Mouse (Mus musculus) layer of hippocampus, postnatal 25 days (tissue): ENCODE measurements around the gene Gbp2. TPM values are rescaled to one million over a fixed set of nuclear protein-coding genes. Genes with fewer than 3 reads are reported as not detected.
A peak's percentile ranks its signal among the peaks of the same experiment; 100 is the strongest.
"Not testable (repeated sequence)": the region's sequence is repeated elsewhere in the genome, so short reads cannot be mapped to it uniquely, and the experiment has no call there.

Experiments used
- DNase-seq, 2 experiments: peaks; one replicate each; pipeline ENCODE4 v3.0.0; 2022; ENCODE audit warnings: mixed read lengths in 2 of 2, low spot score in 1 of 2; ENCODE audit errors: extremely low spot score in 1 of 2
- total RNA-seq, 2 experiments: library from RNA; stranded (reverse); gene quantifications; 2 replicates each; pipeline ENCODE4 v1.2.3; 2021

Gbp2 gene
- 1 to 10 TPM; 1.3 to 1.5 TPM for total RNA-seq

GRCm38 (mm10) chr3:142620111-142620955 is at the start of gene Gbp2:
TSS of gene Gbp2 (plus strand) at chr3:142620602.
- no peak for DNase-seq

DNA sequence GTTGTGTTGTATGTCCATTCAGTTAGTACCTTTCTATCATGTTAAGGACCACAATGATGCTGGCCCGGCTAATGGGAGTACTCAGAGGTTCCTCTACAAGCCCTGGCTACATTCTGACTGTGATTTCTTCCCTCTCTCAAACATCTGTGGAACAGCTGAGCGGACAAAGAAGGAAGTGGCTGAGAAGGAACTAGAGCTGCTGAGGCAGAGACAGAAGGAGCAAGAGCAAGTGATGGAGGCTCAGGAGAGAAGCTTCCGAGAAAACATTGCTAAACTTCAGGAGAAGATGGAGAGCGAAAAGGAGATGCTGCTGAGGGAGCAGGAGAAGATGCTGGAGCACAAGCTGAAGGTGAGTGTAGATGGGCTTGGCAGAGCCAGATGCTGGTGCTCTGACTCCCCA is 49.7 kb upstream of the Gbp2 start:
- no peak for DNase-seq

DNA sequence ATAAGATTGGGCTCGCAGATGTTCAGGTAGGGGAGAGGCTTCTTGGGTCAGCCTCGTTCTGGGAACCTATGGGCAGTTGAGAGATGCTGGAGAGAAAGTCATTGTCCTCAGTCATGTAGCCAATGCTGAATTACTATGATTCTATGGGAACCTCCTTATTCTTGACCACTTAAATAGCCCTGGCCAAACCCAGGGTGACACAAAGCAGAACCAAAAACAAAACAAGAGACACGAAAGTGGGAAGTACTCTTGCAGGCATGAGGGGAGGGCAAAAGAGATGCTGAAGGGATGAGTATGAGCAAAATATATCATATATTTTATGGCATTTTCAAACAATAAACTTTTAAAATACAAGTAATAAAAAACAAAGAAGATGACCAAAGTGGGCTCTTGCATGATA is 43.3 kb upstream of the Gbp2 start:
- DNase-seq = no peak

DNA sequence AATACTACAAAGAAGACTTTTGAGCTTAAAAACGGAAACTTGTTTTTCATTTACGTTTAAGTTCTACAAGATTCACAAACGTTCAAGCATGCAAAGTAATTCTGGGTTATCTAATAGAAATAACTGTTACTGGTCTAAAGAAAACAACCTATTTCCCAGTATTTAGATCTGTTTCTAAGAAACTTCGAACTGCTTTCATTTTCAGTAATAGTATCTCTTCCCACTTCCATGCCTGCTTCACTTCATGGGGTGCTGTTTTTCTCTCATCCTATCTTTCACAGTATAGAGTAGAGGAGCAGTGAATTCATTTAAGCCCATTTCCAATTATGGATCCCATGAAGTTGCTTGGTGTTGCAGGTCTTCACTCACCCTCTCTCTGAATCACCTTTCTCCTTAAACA is 42.1 kb upstream of the Gbp2 start:
- DNase-seq = no peak

DNA sequence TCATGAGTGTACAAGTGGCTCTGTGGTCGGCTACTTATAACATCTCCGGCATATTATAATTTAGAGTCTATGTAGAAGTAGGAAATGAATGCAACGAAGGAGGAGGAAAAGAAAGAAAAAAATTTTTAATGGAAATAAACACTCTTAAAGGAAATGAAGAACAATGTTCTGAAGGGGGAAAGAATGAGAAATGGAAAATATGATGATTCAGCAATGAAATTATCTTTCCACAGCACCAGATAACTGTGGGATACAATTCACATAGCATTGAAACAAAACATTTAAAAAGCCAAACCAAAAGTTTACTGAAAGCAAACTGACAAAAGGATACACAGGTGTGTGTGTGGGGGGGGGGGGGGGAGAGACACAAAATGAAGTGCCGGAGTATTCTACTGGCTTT is 37.3 kb upstream of the Gbp2 start:
- DNase-seq = no peak

DNA sequence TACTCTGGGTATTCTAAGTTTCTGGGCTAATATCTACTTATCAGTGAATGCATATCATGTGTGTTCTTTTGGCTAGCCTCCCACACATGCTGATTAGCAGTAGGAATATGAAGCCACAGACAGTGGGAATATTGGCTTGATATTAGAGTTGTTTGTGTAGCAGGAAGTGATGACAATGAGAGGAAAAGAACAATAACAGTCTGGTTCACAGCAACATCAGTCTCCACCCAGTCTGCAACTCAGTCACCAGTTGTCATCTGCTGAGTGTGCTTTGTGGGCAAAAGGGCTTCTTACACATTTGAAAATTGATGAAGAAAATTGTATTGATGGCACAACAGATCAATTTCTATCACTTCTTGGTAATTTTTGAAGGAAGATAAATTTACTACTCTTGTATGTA is 33.0 kb upstream of the Gbp2 start:
- DNase-seq = no peak

DNA sequence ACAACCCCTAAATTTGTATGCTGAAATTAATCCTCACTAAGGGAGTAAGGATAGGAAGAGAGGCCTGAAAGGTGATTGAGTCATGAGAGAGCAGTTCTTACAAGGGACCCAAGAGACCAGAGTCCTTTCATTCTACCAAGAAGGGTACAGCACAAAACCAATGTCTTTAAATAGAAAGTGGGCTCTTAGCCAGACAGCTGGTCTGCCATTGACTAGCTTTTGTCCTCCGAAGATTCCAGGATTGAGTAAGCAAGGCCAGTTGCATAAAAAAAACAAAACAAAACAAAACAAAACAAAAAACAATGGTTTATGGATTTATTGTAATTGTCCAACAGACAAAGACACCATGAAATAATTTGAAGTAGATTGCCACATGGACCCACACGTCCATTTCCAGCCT is 31.5 kb upstream of the Gbp2 start:
- no peak for DNase-seq

- DNase-seq = no peak
These were observed 29.9 kb upstream of the Gbp2 start for GRCm38 (mm10) chr3:142590431-142591067.

GRCm38 (mm10) chr3:142594547-142594946 is 25.9 kb upstream of the Gbp2 start, which contains the start of gene Gbp2b:
TSS of gene Gbp2b (plus strand) at chr3:142594847.
- no peak for DNase-seq

- DNase-seq = no peak
These were observed 22.5 kb upstream of the Gbp2 start for GRCm38 (mm10) chr3:142597923-142598322.

DNA sequence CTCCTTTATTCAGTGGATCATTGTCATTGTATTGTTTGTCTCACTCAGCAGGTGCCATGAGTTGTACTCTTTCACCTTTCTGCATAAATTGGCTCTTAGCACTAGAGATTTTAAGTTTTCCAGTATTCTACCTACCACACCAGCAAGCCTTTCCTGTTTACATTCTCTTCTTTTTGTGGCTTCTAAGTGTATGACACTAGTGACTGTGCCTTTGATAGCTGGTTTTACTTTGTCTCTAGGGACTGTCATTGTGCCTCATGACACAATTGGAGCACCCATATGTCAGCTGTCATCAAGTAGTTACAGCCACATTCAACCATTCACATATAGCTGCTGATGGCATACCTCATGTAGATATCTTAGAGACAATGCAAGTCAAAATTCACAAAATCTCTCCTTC is 18.7 kb upstream of the Gbp2 start:
- no peak for DNase-seq

- DNase-seq = no peak
These were observed 1.7 kb upstream of the Gbp2 start for GRCm38 (mm10) chr3:142618658-142619057.

GRCm38 (mm10) chr3:142619606-142620005 is 796 bp upstream of the Gbp2 start:
- no peak for DNase-seq

- no peak for DNase-seq
These were observed 657 bp downstream of the Gbp2 start for GRCm38 (mm10) chr3:142620956-142621562.

- DNase-seq = no peak
These were observed 10.0 kb downstream of the Gbp2 start for GRCm38 (mm10) chr3:142630385-142630784.

DNA sequence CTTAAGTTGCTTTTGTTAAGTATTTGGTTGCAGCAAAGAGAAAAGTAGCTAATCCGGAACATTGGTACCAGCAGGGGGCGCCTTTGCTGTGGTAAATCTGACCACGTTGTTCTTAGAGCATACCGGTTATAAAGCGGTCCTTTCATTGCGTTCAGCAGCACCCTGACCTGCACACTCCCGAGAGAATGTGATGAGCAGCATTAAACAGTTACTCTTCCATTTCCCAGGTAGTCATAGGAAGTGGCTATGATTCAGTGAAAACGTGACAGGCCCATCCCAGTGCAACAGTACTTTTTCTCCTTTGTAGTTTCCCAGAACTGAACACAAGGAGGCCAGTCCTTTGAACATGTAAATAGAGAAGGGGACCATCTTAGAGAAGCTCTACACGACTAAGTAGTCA is 19.8 kb downstream of the Gbp2 start:
- DNase-seq = peak; percentile 11 to 76

GRCm38 (mm10) chr3:142645949-142646348 is 25.5 kb downstream of the Gbp2 start:
- peak; percentile 44 to 88 for DNase-seq

- not testable (repeated sequence) for DNase-seq
These were observed 27.4 kb downstream of the Gbp2 start for GRCm38 (mm10) chr3:142647836-142648235.

DNA sequence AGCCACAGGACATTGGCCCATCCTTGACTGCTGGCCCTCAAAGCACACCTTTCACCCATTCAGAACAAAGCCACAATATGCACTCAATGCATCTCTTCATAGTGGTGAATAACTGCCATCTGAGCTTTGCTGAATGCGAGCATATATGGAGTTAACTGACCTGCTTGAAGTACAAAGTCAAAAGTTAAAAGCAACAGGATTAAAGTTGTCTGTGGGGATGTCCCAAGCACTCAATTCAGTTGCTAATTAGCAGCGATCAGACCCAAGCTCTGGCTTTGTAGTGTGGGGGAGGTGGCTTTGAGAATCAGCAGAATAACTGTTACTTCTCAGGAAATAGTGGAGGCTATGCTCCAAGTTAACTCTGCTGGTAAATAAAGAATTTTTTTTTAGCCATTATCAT is 29.8 kb downstream of the Gbp2 start:
- no peak for DNase-seq

- no peak for DNase-seq
These were observed 44.3 kb downstream of the Gbp2 start for GRCm38 (mm10) chr3:142664723-142665122.

- no peak for DNase-seq
These were observed 54.2 kb downstream of the Gbp2 start for GRCm38 (mm10) chr3:142674607-142675006.
